Mouse (Mus musculus): ENCODE measurements around the gene Gse1. TPM values are rescaled to one million over a fixed set of nuclear protein-coding genes. Genes with fewer than 3 reads are reported as not detected.

Gse1 gene
- total and polyA plus RNA-seq, 3 experiments = 23.6 to 128 (median 66.9) TPM

DNA sequence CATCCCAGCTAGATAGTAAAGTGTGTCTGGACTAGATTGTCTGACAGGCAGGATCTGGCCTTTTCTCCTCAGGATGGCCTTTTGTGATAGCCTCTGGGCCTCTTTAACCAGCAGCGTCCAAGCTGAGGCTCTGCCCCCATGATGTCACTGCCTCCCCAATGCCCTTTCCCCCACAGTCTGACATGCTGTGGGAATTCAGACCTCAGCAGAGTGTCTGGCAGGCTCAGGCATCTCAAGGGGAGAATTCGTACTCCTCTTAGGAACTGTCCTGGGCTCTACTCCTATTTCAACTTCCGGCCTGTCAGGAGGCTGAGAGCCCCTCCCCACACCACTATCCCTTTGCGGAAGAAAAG is 236.3 kb downstream of the Gse1 start:
- no peak for TF ChIP-seq SIN3A (IDR thresholded peaks at IDR 0.05; ENCODE audit: low read length)
- no peak for TF ChIP-seq CTCF (IDR thresholded peaks at IDR 0.05 in 2 of 3, conservative IDR thresholded peaks at IDR 0.05 in 1 of 3; ENCODE audit: control insufficient read depth in 1 of 3, insufficient read depth in 1 of 3, low read depth in 2 of 3, low read length in 3 of 3, poor library complexity in 1 of 3, severe bottlenecking in 1 of 3)
- TF ChIP-seq POLR2AphosphoS5 (IDR thresholded peaks at IDR 0.05; ENCODE audit: borderline replicate concordance, low read depth, low read length) = no peak
- TF ChIP-seq CHD1 (IDR thresholded peaks at IDR 0.05; ENCODE audit: low read depth, low read length) = no peak
- TF ChIP-seq TBP (IDR thresholded peaks at IDR 0.05; ENCODE audit: low read depth, low read length) = no peak
- no peak for TF ChIP-seq BHLHE40 (IDR thresholded peaks at IDR 0.05; ENCODE audit: borderline replicate concordance, low read depth, low read length)
- no peak for TF ChIP-seq ZNF384 (IDR thresholded peaks at IDR 0.05; ENCODE audit: low read depth, low read length)
- no peak for TF ChIP-seq USF1 (IDR thresholded peaks at IDR 0.05; ENCODE audit: low read depth, low read length)
- no peak for TF ChIP-seq ZC3H11A (IDR thresholded peaks at IDR 0.05; ENCODE audit: low read depth, low read length)
- TF ChIP-seq KAT2A (conservative IDR thresholded peaks at IDR 0.05; ENCODE audit: low read depth, low read length) = no peak
- no peak for TF ChIP-seq NRF1 (IDR thresholded peaks at IDR 0.05; ENCODE audit: insufficient read depth, low read depth, low read length, poor library complexity, severe bottlenecking)
- no peak for TF ChIP-seq MAFK (IDR thresholded peaks at IDR 0.05; ENCODE audit: borderline replicate concordance, low read depth, low read length)
- TF ChIP-seq SMC3 (IDR thresholded peaks at IDR 0.05; ENCODE audit: low read depth, low read length) = no peak
- no peak for TF ChIP-seq MAX (IDR thresholded peaks at IDR 0.05; ENCODE audit: low read length)
- no peak for TF ChIP-seq ZMIZ1 (IDR thresholded peaks at IDR 0.05; ENCODE audit: low read depth, low read length)
- Histone ChIP-seq H3K79me2 (ENCODE audit: control insufficient read depth, insufficient read depth, low read length, poor library complexity) (no peaks in the 10 kb centered on the region), H3K4me1 (ENCODE audit: control insufficient read depth in 1 of 2, insufficient read depth in 2 of 2, low read length in 2 of 2) (peaks cover 6 to 17% of the 10 kb centered on the region in 2 experiments; a peak in 3 of 4 replicates), H3K36me3 (ENCODE audit: control insufficient read depth in 1 of 2, insufficient read depth in 2 of 2, low read length in 2 of 2) (peaks cover 0 to 6% of the 10 kb centered on the region in 2 experiments; a peak in 2 of 4 replicates), H3K9ac (ENCODE audit: control insufficient read depth, low read depth, low read length, poor library complexity, severe bottlenecking) (no peak overlapping the region), H3K9me3 (replicated peaks; ENCODE audit: insufficient read depth, low read length) (no peaks in the 10 kb centered on the region), H3K4me3 (ENCODE audit: control insufficient read depth in 1 of 2, insufficient read depth in 1 of 2, low read depth in 2 of 2, low read length in 2 of 2) (no peak overlapping the region), H3K27me3 (ENCODE audit: control insufficient read depth in 1 of 2, insufficient read depth in 2 of 2, low read length in 2 of 2) (no peaks in the 10 kb centered on the region), H3K27ac (ENCODE audit: control insufficient read depth, low read depth, low read length) (no peak overlapping the region)
- no peak for DNase-seq (ENCODE audit: low read depth, low spot score)

DNA sequence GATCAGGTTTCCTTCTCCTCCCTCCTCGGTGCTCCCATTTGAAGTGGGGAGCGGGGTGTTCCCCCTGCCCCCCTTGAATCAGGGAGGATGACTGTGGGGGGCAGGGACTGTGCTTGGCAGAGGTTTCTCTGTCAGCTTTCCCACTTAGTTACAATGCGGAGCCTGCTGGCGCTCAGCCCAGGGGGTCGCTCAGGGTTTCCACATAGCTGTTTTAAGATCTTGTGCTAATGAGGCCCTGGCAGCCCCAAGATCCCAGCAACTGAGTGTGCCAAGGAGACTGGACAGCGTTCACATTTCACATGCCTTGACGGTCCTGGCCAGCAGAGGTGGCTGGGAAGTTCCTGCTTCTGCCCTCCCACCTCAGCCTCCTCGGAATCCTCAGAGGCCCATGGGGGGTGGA is 237.5 kb downstream of the Gse1 start:
- H3K27me3 ChIP-seq (ENCODE audit: control insufficient read depth in 1 of 2, insufficient read depth in 2 of 2, low read length in 2 of 2) = no peaks in the 10 kb centered on the region
- H3K36me3 ChIP-seq (ENCODE audit: control insufficient read depth in 1 of 2, insufficient read depth in 2 of 2, low read length in 2 of 2) = peaks cover 0 to 16% of the 10 kb centered on the region in 2 experiments; a peak in 2 of 4 replicates
- no peak overlapping the region for H3K27ac ChIP-seq (ENCODE audit: control insufficient read depth, low read depth, low read length)
- DNase-seq (ENCODE audit: low read depth, low spot score) = no peak
- no peaks in the 10 kb centered on the region for H3K79me2 ChIP-seq (ENCODE audit: control insufficient read depth, insufficient read depth, low read length, poor library complexity)
- no peak overlapping the region for H3K9ac ChIP-seq (ENCODE audit: control insufficient read depth, low read depth, low read length, poor library complexity, severe bottlenecking)
- no peaks in the 10 kb centered on the region for H3K9me3 ChIP-seq (replicated peaks; ENCODE audit: insufficient read depth, low read length)
- TF ChIP-seq TBP (IDR thresholded peaks at IDR 0.05; ENCODE audit: low read depth, low read length) (no peak), SIN3A (IDR thresholded peaks at IDR 0.05; ENCODE audit: low read length) (no peak), MYB (IDR thresholded peaks at IDR 0.05; ENCODE audit: low read depth, low read length) (no peak), EP300 (IDR thresholded peaks at IDR 0.05; ENCODE audit: low read depth in 1 of 2, low read length in 2 of 2) (no peak)
- H3K4me3 ChIP-seq (ENCODE audit: control insufficient read depth in 1 of 2, insufficient read depth in 1 of 2, low read depth in 2 of 2, low read length in 2 of 2) = no peak overlapping the region
- H3K4me1 ChIP-seq (ENCODE audit: control insufficient read depth in 1 of 2, insufficient read depth in 2 of 2, low read length in 2 of 2) = peaks cover 14 to 28% of the 10 kb centered on the region in 2 experiments

Measured in MEL (cell line).